Mouse (Mus musculus): ENCODE measurements at regions not wholly inside any gene's neighbourhood (a gene's known extent, or its start where the extent isn't known, plus 50 kb on each side); places are given as distances from the start of the nearest gene placed in this dataset.

- TF ChIP-seq CTCF (IDR thresholded peaks at IDR 0.05; ENCODE audit: low read depth, low read length) (no peak), POLR2A (IDR thresholded peaks at IDR 0.05; ENCODE audit: extremely low read depth, insufficient read depth, low read length) (no peak)
These were observed 1249.0 kb upstream of the Cited2 start for GRCm38 (mm10) chr10:16473952-16474521.
